Mouse (Mus musculus) cerebellum, adult 9-10 months (tissue): Measurements from ENCODE around the gene Ptprk.

Experiments used
- DNase-seq: peaks from one replicate; pipeline ENCODE4 v3.0.0; 2022

The Ptprk gene

GRCm38 (mm10) chr10:28116982-28117381 is 42.4 kb downstream of the Ptprk start:
- no peak for DNase-seq

GRCm38 (mm10) chr10:28118783-28119365 is 44.3 kb downstream of the Ptprk start:
- DNase-seq, result no peak

GRCm38 (mm10) chr10:28123881-28124280 is 49.3 kb downstream of the Ptprk start:
- no peak for DNase-seq

- DNase-seq, result no peak
These were observed 53.4 kb downstream of the Ptprk start for GRCm38 (mm10) chr10:28128011-28128410.

GRCm38 (mm10) chr10:28128450-28128849 is 53.8 kb downstream of the Ptprk start:
- DNase-seq, result no peak

GRCm38 (mm10) chr10:28130422-28130821 is 55.8 kb downstream of the Ptprk start:
- no peak for DNase-seq

GRCm38 (mm10) chr10:28133770-28134169 is 59.1 kb downstream of the Ptprk start:
- DNase-seq, result peak; percentile 18

GRCm38 (mm10) chr10:28138399-28138798 is 63.8 kb downstream of the Ptprk start:
- DNase-seq, result no peak

GRCm38 (mm10) chr10:28144459-28144858 is 69.8 kb downstream of the Ptprk start:
- no peak for DNase-seq

GRCm38 (mm10) chr10:28145326-28145725 is 70.7 kb downstream of the Ptprk start:
- peak; percentile 5 for DNase-seq

- no peak for DNase-seq
These were observed 81.4 kb downstream of the Ptprk start for GRCm38 (mm10) chr10:28155688-28156685.

- no peak for DNase-seq
These were observed 85.1 kb downstream of the Ptprk start for GRCm38 (mm10) chr10:28159716-28160115.

GRCm38 (mm10) chr10:28161306-28161705 is 86.7 kb downstream of the Ptprk start:
- DNase-seq, result no peak

- no peak for DNase-seq
These were observed 89.6 kb downstream of the Ptprk start for GRCm38 (mm10) chr10:28164250-28164649.

- no peak for DNase-seq
These were observed 90.1 kb downstream of the Ptprk start for GRCm38 (mm10) chr10:28164746-28165145.

GRCm38 (mm10) chr10:28166610-28167009 is 92.0 kb downstream of the Ptprk start:
- no peak for DNase-seq

- DNase-seq, result no peak
These were observed 92.5 kb downstream of the Ptprk start for GRCm38 (mm10) chr10:28167097-28167496.

GRCm38 (mm10) chr10:28171196-28171595 is 96.6 kb downstream of the Ptprk start:
- no peak for DNase-seq

GRCm38 (mm10) chr10:28178876-28179275 is 104.3 kb downstream of the Ptprk start:
- DNase-seq, result no peak

GRCm38 (mm10) chr10:28182081-28182480 is 107.5 kb downstream of the Ptprk start:
- no peak for DNase-seq

- no peak for DNase-seq
These were observed 110.1 kb downstream of the Ptprk start for GRCm38 (mm10) chr10:28184675-28185074.

- no peak for DNase-seq
These were observed 110.7 kb downstream of the Ptprk start for GRCm38 (mm10) chr10:28185326-28185725.

GRCm38 (mm10) chr10:28186018-28186800 is 111.6 kb downstream of the Ptprk start:
- no peak for DNase-seq
